In the genomic region with DNA sequence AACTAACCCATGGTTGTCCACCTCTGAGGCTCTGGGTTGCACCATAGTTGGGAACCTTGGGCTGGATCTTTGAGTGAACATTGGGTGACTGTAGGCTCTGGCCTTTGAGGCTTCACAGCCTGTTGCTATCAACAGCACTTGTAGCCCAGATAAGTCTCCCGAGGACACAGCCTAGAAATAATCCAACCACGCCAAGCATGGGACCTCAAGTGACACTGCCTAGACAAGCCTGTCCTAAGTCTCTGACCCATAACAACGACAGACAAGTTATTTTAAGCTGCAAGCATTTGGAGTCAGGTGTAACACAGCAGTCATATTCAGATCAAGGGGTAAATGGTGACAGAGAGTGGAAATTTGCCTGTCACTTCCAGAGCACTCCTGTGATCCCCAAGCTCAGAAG, we compare ENCODE assay signal across 19 mouse cellular contexts. TPM values are rescaled to one million over a fixed set of nuclear protein-coding genes. Genes with fewer than 3 reads are reported as not detected.
DNase-seq lines count a peak whose midpoint lies in the region; ATAC-seq and TF ChIP-seq lines count a peak whose summit lies in the region.
"Had no signal": no experiment of that assay in that cellular context is flagged by ENCODE, and none has a peak within 500 bp of the region (broad histone marks: within the 10 kb centered on the region; RNA-seq: fewer than 3 reads in every experiment).

No protein-coding gene starts in this region.

- no peak overlapping the region for H3K9ac ChIP-seq in heart, embryonic 12.5 days
- H3K9ac ChIP-seq in heart, postnatal 0 days (replicated peaks; ENCODE audit: low read depth, low read length): no peak overlapping the region
- H3K9ac ChIP-seq in midbrain, postnatal 0 days (replicated peaks; ENCODE audit: low read length, poor library complexity, severe bottlenecking): no peak overlapping the region
- H3K9ac ChIP-seq: embryonic facial prominence, embryonic 15.5 days; hindbrain, embryonic 14.5 days; intestine, embryonic 15.5 days had no signal

- no peaks in the 10 kb centered on the region for H3K9me3 ChIP-seq in heart, embryonic 12.5 days (replicated peaks)
- H3K9me3 ChIP-seq in heart, postnatal 0 days (replicated peaks; ENCODE audit: control insufficient read depth, low read length): no peaks in the 10 kb centered on the region
- no peaks in the 10 kb centered on the region for H3K9me3 ChIP-seq in midbrain, postnatal 0 days (ENCODE audit: low read length)
- H3K9me3 ChIP-seq: embryonic facial prominence, embryonic 15.5 days; forebrain, embryonic 10.5 days; hindbrain, embryonic 10.5 days; intestine, embryonic 15.5 days had no signal

- intact Hi-C loops in gastrocnemius, adult 2 months (cut with DNase I): no loop called here
- intact Hi-C loops in gastrocnemius, postnatal 14 days (cut with DNase I; ENCODE audit: low total_unique reads): no loop called here
- intact Hi-C loops in left cerebral cortex, postnatal 10 days (cut with DNase I): no loop called here

- peaks cover 24% of the 10 kb centered on the region for H3K4me1 ChIP-seq in heart, embryonic 12.5 days (replicated peaks)
- peaks cover 31% of the 10 kb centered on the region for H3K4me1 ChIP-seq in heart, postnatal 0 days (ENCODE audit: control insufficient read depth, insufficient read depth)
- peaks cover 14% of the 10 kb centered on the region; the same call in 1 of the 2 replicates for H3K4me1 ChIP-seq in midbrain, postnatal 0 days (ENCODE audit: insufficient read depth, low read length)

- 0 out of 2 replicates have a peak, but pooled peaks cover 2% of the 10 kb centered on the region for H3K36me3 ChIP-seq in heart, embryonic 12.5 days
- no peaks in the 10 kb centered on the region for H3K36me3 ChIP-seq in heart, postnatal 0 days (replicated peaks; ENCODE audit: control insufficient read depth, insufficient read depth, low read length)
- H3K36me3 ChIP-seq in midbrain, postnatal 0 days (ENCODE audit: insufficient read depth, low read length): no peaks in the 10 kb centered on the region

- no peak overlapping the region for H3K4me3 ChIP-seq in gastrocnemius, adult 2 months
- no peak overlapping the region for H3K4me3 ChIP-seq in heart, embryonic 12.5 days
- no peak overlapping the region for H3K4me3 ChIP-seq in heart, postnatal 0 days (ENCODE audit: low read depth, low read length)
- no peak overlapping the region for H3K4me3 ChIP-seq in midbrain, postnatal 0 days (ENCODE audit: low read depth, low read length)
- H3K4me3 ChIP-seq: embryonic facial prominence, embryonic 15.5 days; erythroblast, embryonic 14.5 days; forebrain, embryonic 10.5 days; hindbrain, embryonic 10.5 days; intestine, embryonic 15.5 days had no signal

- no peak overlapping the region for H3K4me2 ChIP-seq in heart, embryonic 12.5 days
- no peak overlapping the region for H3K4me2 ChIP-seq in heart, postnatal 0 days (ENCODE audit: low read depth, low read length)
- no peak overlapping the region for H3K4me2 ChIP-seq in midbrain, postnatal 0 days (ENCODE audit: low read depth, low read length, poor library complexity, severe bottlenecking)
- H3K4me2 ChIP-seq: embryonic facial prominence, embryonic 15.5 days; hindbrain, embryonic 14.5 days; intestine, embryonic 15.5 days had no signal

- 31% methylated on average over 3 of the region's 3 CpGs for WGBS in heart, embryonic 12.5 days
- 32% methylated on average over 3 of the region's 3 CpGs for WGBS in heart, postnatal 0 days
- WGBS in midbrain, postnatal 0 days: 70% methylated on average over 3 of the region's 3 CpGs

- peak overlapping the region; percentile 43 for H3K27ac ChIP-seq in gastrocnemius, adult 2 months
- H3K27ac ChIP-seq in heart, embryonic 12.5 days (ENCODE audit: poor library complexity, severe bottlenecking): no peak overlapping the region
- H3K27ac ChIP-seq in heart, postnatal 0 days (ENCODE audit: low read depth): peak overlapping the region; percentile 38
- H3K27ac ChIP-seq in midbrain, postnatal 0 days (ENCODE audit: low read depth, low read length): no peak overlapping the region
- H3K27ac ChIP-seq: embryonic facial prominence, embryonic 15.5 days; forebrain, embryonic 10.5 days; hindbrain, embryonic 10.5 days; hindbrain, embryonic 14.5 days; intestine, embryonic 15.5 days had no signal

- DNase-seq in gastrocnemius, adult 2 months: no peak
- no peak for DNase-seq in gastrocnemius, postnatal 14 days
- DNase-seq in heart, adult 8-10 months (ENCODE audit: low spot score): peak; percentile 56
- DNase-seq in heart, postnatal 0 days (ENCODE audit: low spot score): peak; percentile 60
- DNase-seq in midbrain, postnatal 0 days (ENCODE audit: low spot score): no peak
- DNase-seq in left cerebral cortex, postnatal 10 days (ENCODE audit: extremely low spot score in 1 of 2, low spot score in 2 of 2): no peak
- DNase-seq: adrenal gland, postnatal 10 days; cerebellum, adult 11 months; cerebellum, adult 8-10 months; kidney, adult 18-20 months had no signal

- no peak for TF ChIP-seq CTCF in gastrocnemius, adult 2 months (IDR thresholded peaks at IDR 0.05)
- TF ChIP-seq CTCF in heart, postnatal 0 days (IDR thresholded peaks at IDR 0.05; ENCODE audit: low read depth): no peak
- no peak for TF ChIP-seq CTCF in midbrain, postnatal 0 days (IDR thresholded peaks at IDR 0.05)

- 0 out of 2 replicates have a peak, but pooled peaks cover 3% of the 10 kb centered on the region for H3K27me3 ChIP-seq in heart, embryonic 12.5 days (replicated peaks)
- no peaks in the 10 kb centered on the region for H3K27me3 ChIP-seq in heart, postnatal 0 days (ENCODE audit: control insufficient read depth, insufficient read depth, low read length)
- no peaks in the 10 kb centered on the region for H3K27me3 ChIP-seq in midbrain, postnatal 0 days (ENCODE audit: insufficient read depth, low read length)
- H3K27me3 ChIP-seq: embryonic facial prominence, embryonic 15.5 days; intestine, embryonic 15.5 days had no signal

- peak; percentile 60; the same call in 1 of the 2 replicates for TF ChIP-seq EP300 in heart, postnatal 0 days (IDR thresholded peaks at IDR 0.05; ENCODE audit: low read depth)

- no peak for ATAC-seq in heart, embryonic 12.5 days (ENCODE audit: insufficient number of reproducible peaks, low FRiP score)
- ATAC-seq in heart, postnatal 0 days (ENCODE audit: insufficient read depth, low read depth): peak; percentile 64
- no peak for ATAC-seq in midbrain, postnatal 0 days (ENCODE audit: low FRiP score)
- ATAC-seq: forebrain, embryonic 14.5 days; intestine, embryonic 15.5 days had no signal

RNA-seq across cellular contexts. Expression of a gene that starts 2.8 kb away (rescaled TPM):
- total RNA-seq in gastrocnemius, adult 2 months (2021): 1 to 10 TPM; 1.2 to 1.8 TPM
- total RNA-seq in gastrocnemius, postnatal 14 days (2021): 1 to 10 TPM; 1.6 to 1.8 TPM
- 10 to 100 TPM; 22.0 to 36.7 (median 27.5) TPM for total RNA-seq in heart, adult 8-10 months (2022)
- polyA plus RNA-seq in heart, embryonic 12.5 days (2016; fragmentation: Nextera tagmentation; extraction: Ambion mirVana): 3.4 and 4.2 TPM in 2 replicates
- 5.7 and 11.4 TPM in 2 replicates for total RNA-seq in heart, postnatal 0 days (2014; rRNA removed; ENCODE audit: low replicate concordance)
- 17.1 and 21.3 TPM in 2 replicates for polyA plus RNA-seq in heart, postnatal 0 days (2015; fragmentation: Nextera tagmentation; extraction: Ambion mirVana)
- total RNA-seq in midbrain, postnatal 0 days (2014; rRNA removed): 4.9 and 7.3 TPM in 2 replicates
- polyA plus RNA-seq in midbrain, postnatal 0 days (2015; fragmentation: Nextera tagmentation; extraction: Ambion mirVana): 9.2 and 9.3 TPM in 2 replicates
- total RNA-seq in left cerebral cortex, postnatal 10 days (2021): 1 to 10 TPM; 6.3 to 7.5 TPM

RNA-seq across cellular contexts. Expression of a gene that starts 2.9 kb away (rescaled TPM):
- 10 to 100 TPM; 42.6 to 43.8 TPM for total RNA-seq in gastrocnemius, adult 2 months (2021)
- 10 to 100 TPM; 41.6 to 53.3 TPM for total RNA-seq in gastrocnemius, postnatal 14 days (2021)
- 10 to 100 TPM; 61.3 to 68.0 (median 65.5) TPM for total RNA-seq in heart, adult 8-10 months (2022)
- polyA plus RNA-seq in heart, embryonic 12.5 days (2016; fragmentation: Nextera tagmentation; extraction: Ambion mirVana): 97.9 and 102 TPM in 2 replicates
- total RNA-seq in heart, postnatal 0 days (2014; rRNA removed; ENCODE audit: low replicate concordance): 121 and 131 TPM in 2 replicates
- 91.0 and 94.3 TPM in 2 replicates for polyA plus RNA-seq in heart, postnatal 0 days (2015; fragmentation: Nextera tagmentation; extraction: Ambion mirVana)
- 206 and 212 TPM in 2 replicates for total RNA-seq in midbrain, postnatal 0 days (2014; rRNA removed)
- 221 and 236 TPM in 2 replicates for polyA plus RNA-seq in midbrain, postnatal 0 days (2015; fragmentation: Nextera tagmentation; extraction: Ambion mirVana)
- total RNA-seq in left cerebral cortex, postnatal 10 days (2021): 100 to 1,000 TPM; 111 to 130 TPM

RNA-seq across cellular contexts. Expression of a gene that starts 9.2 kb away (rescaled TPM):
- total RNA-seq in gastrocnemius, adult 2 months (2021): 10 to 100 TPM; 13.0 to 15.2 TPM
- total RNA-seq in gastrocnemius, postnatal 14 days (2021): 10 to 100 TPM; 11.5 to 12.0 TPM
- total RNA-seq in heart, adult 8-10 months (2022): 10 to 100 TPM; 15.0 to 25.2 (median 20.2) TPM
- 20.3 and 23.6 TPM in 2 replicates for polyA plus RNA-seq in heart, embryonic 12.5 days (2016; fragmentation: Nextera tagmentation; extraction: Ambion mirVana)
- 26.5 and 31.9 TPM in 2 replicates for total RNA-seq in heart, postnatal 0 days (2014; rRNA removed; ENCODE audit: low replicate concordance)
- 14.7 and 14.8 TPM in 2 replicates for polyA plus RNA-seq in heart, postnatal 0 days (2015; fragmentation: Nextera tagmentation; extraction: Ambion mirVana)
- 70.3 and 86.5 TPM in 2 replicates for total RNA-seq in midbrain, postnatal 0 days (2014; rRNA removed)
- 57.8 and 67.0 TPM in 2 replicates for polyA plus RNA-seq in midbrain, postnatal 0 days (2015; fragmentation: Nextera tagmentation; extraction: Ambion mirVana)
- total RNA-seq in left cerebral cortex, postnatal 10 days (2021): 10 to 100 TPM; 69.3 to 69.5 TPM

RNA-seq across cellular contexts. Expression of a gene that starts 20.6 kb away (rescaled TPM):
- 1 to 10 TPM; 1.5 to 2.3 TPM for total RNA-seq in gastrocnemius, adult 2 months (2021)
- 1 to 10 TPM in 1 of 2 experiments, under 1 TPM in 1; 0.86 to 1.4 TPM for total RNA-seq in gastrocnemius, postnatal 14 days (2021)
- total RNA-seq in heart, adult 8-10 months (2022): 1 to 10 TPM; 4.4 to 7.0 (median 6.0) TPM
- 2.3 and 2.5 TPM in 2 replicates for polyA plus RNA-seq in heart, embryonic 12.5 days (2016; fragmentation: Nextera tagmentation; extraction: Ambion mirVana)
- 3.5 and 4.2 TPM in 2 replicates for total RNA-seq in heart, postnatal 0 days (2014; rRNA removed; ENCODE audit: low replicate concordance)
- polyA plus RNA-seq in heart, postnatal 0 days (2015; fragmentation: Nextera tagmentation; extraction: Ambion mirVana): 4.5 and 4.6 TPM in 2 replicates
- 13.6 and 19.6 TPM in 2 replicates for total RNA-seq in midbrain, postnatal 0 days (2014; rRNA removed)
- 14.3 and 16.8 TPM in 2 replicates for polyA plus RNA-seq in midbrain, postnatal 0 days (2015; fragmentation: Nextera tagmentation; extraction: Ambion mirVana)
- 100 to 1,000 TPM; 111 to 118 TPM for total RNA-seq in left cerebral cortex, postnatal 10 days (2021)

RNA-seq across cellular contexts. Expression of a gene that starts 29.4 kb away (rescaled TPM):
- total RNA-seq in gastrocnemius, adult 2 months (2021): 10 to 100 TPM; 13.6 to 16.7 TPM
- 10 to 100 TPM; 11.8 to 20.9 TPM for total RNA-seq in gastrocnemius, postnatal 14 days (2021)
- total RNA-seq in heart, adult 8-10 months (2022): 10 to 100 TPM; 22.6 to 45.5 (median 37.4) TPM
- polyA plus RNA-seq in heart, embryonic 12.5 days (2016; fragmentation: Nextera tagmentation; extraction: Ambion mirVana): 2.5 and 2.8 TPM in 2 replicates
- 32.3 and 58.6 TPM in 2 replicates for total RNA-seq in heart, postnatal 0 days (2014; rRNA removed; ENCODE audit: low replicate concordance)
- 16.3 and 17.6 TPM in 2 replicates for polyA plus RNA-seq in heart, postnatal 0 days (2015; fragmentation: Nextera tagmentation; extraction: Ambion mirVana)
- total RNA-seq in midbrain, postnatal 0 days (2014; rRNA removed): 0.38 and 0.60 TPM in 2 replicates
- 0.11 and 0.33 TPM in 2 replicates for polyA plus RNA-seq in midbrain, postnatal 0 days (2015; fragmentation: Nextera tagmentation; extraction: Ambion mirVana)
- total RNA-seq in left cerebral cortex, postnatal 10 days (2021): not detected
- total RNA-seq: MEL had no signal
- polyA plus RNA-seq: erythroblast, embryonic 14.5 days; forebrain, embryonic 14.5 days had no signal

Comparison
In these comparisons a context has a peak if more than half of its experiments do, and no peak if none do; other contexts are left out.
1. H3K27ac ChIP-seq: peak in gastrocnemius, adult 2 months (single experiment) and heart, postnatal 0 days (single experiment); none in heart, embryonic 12.5 days (single experiment) and midbrain, postnatal 0 days (single experiment).
2. DNase-seq: peak in heart, adult 8-10 months (single experiment) and heart, postnatal 0 days (single experiment); none in gastrocnemius, adult 2 months (single experiment), gastrocnemius, postnatal 14 days (single experiment), midbrain, postnatal 0 days (single experiment) and left cerebral cortex, postnatal 10 days (0 of 2).